Mouse (Mus musculus): ENCODE measurements around the gene Atp8b4. TPM values are rescaled to one million over a fixed set of nuclear protein-coding genes. Genes with fewer than 3 reads are reported as not detected.

The Atp8b4 gene
- polyA plus RNA-seq, 1 experiment = not detected

GRCm38 (mm10) chr2:126309994-126310393, 190.5 kb downstream of the Atp8b4 start:
- no peak for TF ChIP-seq POLR2A (IDR thresholded peaks at IDR 0.05; ENCODE audit: insufficient read depth, low read depth, low read length)
- TF ChIP-seq CTCF (IDR thresholded peaks at IDR 0.05; ENCODE audit: insufficient read depth, low read depth, low read length) = no peak
- Histone ChIP-seq H3K27ac (ENCODE audit: insufficient read depth, low read depth, low read length) (no peak overlapping the region), H3K4me1 (ENCODE audit: control insufficient read depth, insufficient read depth, low read length) (no peaks in the 10 kb centered on the region), H3K4me3 (ENCODE audit: insufficient read depth, low read depth, low read length) (no peak overlapping the region)
- 78% methylated on average over 4 of the region's 4 CpGs for WGBS

- Histone ChIP-seq H3K27ac (ENCODE audit: insufficient read depth, low read depth, low read length) (no peak overlapping the region), H3K4me3 (ENCODE audit: insufficient read depth, low read depth, low read length) (no peak overlapping the region), H3K4me1 (ENCODE audit: control insufficient read depth, insufficient read depth, low read length) (no peaks in the 10 kb centered on the region)
- no peak for TF ChIP-seq CTCF (IDR thresholded peaks at IDR 0.05; ENCODE audit: insufficient read depth, low read depth, low read length)
- no peak for TF ChIP-seq POLR2A (IDR thresholded peaks at IDR 0.05; ENCODE audit: insufficient read depth, low read depth, low read length)
- WGBS = 86% methylated on average over 5 of the region's 5 CpGs
These were observed 195.9 kb downstream of the Atp8b4 start for GRCm38 (mm10) chr2:126304621-126305020.

- TF ChIP-seq CTCF (IDR thresholded peaks at IDR 0.05; ENCODE audit: insufficient read depth, low read depth, low read length) (no peak), POLR2A (IDR thresholded peaks at IDR 0.05; ENCODE audit: insufficient read depth, low read depth, low read length) (no peak)
- 50% methylated on average over 3 of the region's 3 CpGs for WGBS
- Histone ChIP-seq H3K4me3 (ENCODE audit: insufficient read depth, low read depth, low read length) (no peak overlapping the region), H3K4me1 (ENCODE audit: control insufficient read depth, insufficient read depth, low read length) (no peaks in the 10 kb centered on the region), H3K27ac (ENCODE audit: insufficient read depth, low read depth, low read length) (no peak overlapping the region)
These were observed 197.2 kb downstream of the Atp8b4 start for GRCm38 (mm10) chr2:126303226-126303625.

GRCm38 (mm10) chr2:126302381-126302780, 198.1 kb downstream of the Atp8b4 start:
- H3K4me1 ChIP-seq (ENCODE audit: control insufficient read depth, insufficient read depth, low read length) = no peaks in the 10 kb centered on the region
- 69% methylated on average over 3 of the region's 3 CpGs for WGBS
- H3K4me3 ChIP-seq (ENCODE audit: insufficient read depth, low read depth, low read length) = no peak overlapping the region
- TF ChIP-seq CTCF (IDR thresholded peaks at IDR 0.05; ENCODE audit: insufficient read depth, low read depth, low read length) (no peak), POLR2A (IDR thresholded peaks at IDR 0.05; ENCODE audit: insufficient read depth, low read depth, low read length) (no peak)
- no peak overlapping the region for H3K27ac ChIP-seq (ENCODE audit: insufficient read depth, low read depth, low read length)

- Histone ChIP-seq H3K27ac (ENCODE audit: insufficient read depth, low read depth, low read length) (no peak overlapping the region), H3K4me3 (ENCODE audit: insufficient read depth, low read depth, low read length) (no peak overlapping the region), H3K4me1 (ENCODE audit: control insufficient read depth, insufficient read depth, low read length) (no peaks in the 10 kb centered on the region)
- WGBS = 87% methylated on average over 7 of the region's 7 CpGs
- no peak for TF ChIP-seq POLR2A (IDR thresholded peaks at IDR 0.05; ENCODE audit: insufficient read depth, low read depth, low read length)
- TF ChIP-seq CTCF (IDR thresholded peaks at IDR 0.05; ENCODE audit: insufficient read depth, low read depth, low read length) = no peak
These were observed 209.8 kb downstream of the Atp8b4 start for GRCm38 (mm10) chr2:126290702-126291101.

GRCm38 (mm10) chr2:126287942-126288341, 212.5 kb downstream of the Atp8b4 start:
- 90% methylated on average over 5 of the region's 5 CpGs for WGBS
- TF ChIP-seq POLR2A (IDR thresholded peaks at IDR 0.05; ENCODE audit: insufficient read depth, low read depth, low read length) = no peak
- TF ChIP-seq CTCF (IDR thresholded peaks at IDR 0.05; ENCODE audit: insufficient read depth, low read depth, low read length) = no peak
- Histone ChIP-seq H3K4me3 (ENCODE audit: insufficient read depth, low read depth, low read length) (no peak overlapping the region), H3K27ac (ENCODE audit: insufficient read depth, low read depth, low read length) (no peak overlapping the region), H3K4me1 (ENCODE audit: control insufficient read depth, insufficient read depth, low read length) (no peaks in the 10 kb centered on the region)

- no peak for TF ChIP-seq POLR2A (IDR thresholded peaks at IDR 0.05; ENCODE audit: insufficient read depth, low read depth, low read length)
- no peak overlapping the region for H3K27ac ChIP-seq (ENCODE audit: insufficient read depth, low read depth, low read length)
- H3K4me1 ChIP-seq (ENCODE audit: control insufficient read depth, insufficient read depth, low read length) = no peaks in the 10 kb centered on the region
- no peak overlapping the region for H3K4me3 ChIP-seq (ENCODE audit: insufficient read depth, low read depth, low read length)
- 80% methylated on average over 7 of the region's 7 CpGs for WGBS
These were observed 214.1 kb downstream of the Atp8b4 start for GRCm38 (mm10) chr2:126286420-126286819.

- TF ChIP-seq POLR2A (IDR thresholded peaks at IDR 0.05; ENCODE audit: insufficient read depth, low read depth, low read length) = no peak
- no peak overlapping the region for H3K4me3 ChIP-seq (ENCODE audit: insufficient read depth, low read depth, low read length)
- H3K4me1 ChIP-seq (ENCODE audit: control insufficient read depth, insufficient read depth, low read length) = no peaks in the 10 kb centered on the region
- no peak overlapping the region for H3K27ac ChIP-seq (ENCODE audit: insufficient read depth, low read depth, low read length)
- WGBS = 81% methylated on average over 6 of the region's 6 CpGs
These were observed 216.4 kb downstream of the Atp8b4 start for GRCm38 (mm10) chr2:126284071-126284470.

- H3K4me1 ChIP-seq (ENCODE audit: control insufficient read depth, insufficient read depth, low read length) = no peaks in the 10 kb centered on the region
- H3K27ac ChIP-seq (ENCODE audit: insufficient read depth, low read depth, low read length) = no peak overlapping the region
- no peak for TF ChIP-seq CTCF (IDR thresholded peaks at IDR 0.05; ENCODE audit: insufficient read depth, low read depth, low read length)
- TF ChIP-seq POLR2A (IDR thresholded peaks at IDR 0.05; ENCODE audit: insufficient read depth, low read depth, low read length) = no peak
- no peak overlapping the region for H3K4me3 ChIP-seq (ENCODE audit: insufficient read depth, low read depth, low read length)
- 66% methylated on average over 3 of the region's 3 CpGs for WGBS
These were observed 217.4 kb downstream of the Atp8b4 start for GRCm38 (mm10) chr2:126283086-126283485.

GRCm38 (mm10) chr2:126275511-126275910, 225.0 kb downstream of the Atp8b4 start:
- H3K4me1 ChIP-seq (ENCODE audit: control insufficient read depth, insufficient read depth, low read length) = no peaks in the 10 kb centered on the region
- 90% methylated on average over 3 of the region's 3 CpGs for WGBS
- no peak for TF ChIP-seq CTCF (IDR thresholded peaks at IDR 0.05; ENCODE audit: insufficient read depth, low read depth, low read length)
- no peak for TF ChIP-seq POLR2A (IDR thresholded peaks at IDR 0.05; ENCODE audit: insufficient read depth, low read depth, low read length)
- no peak overlapping the region for H3K4me3 ChIP-seq (ENCODE audit: insufficient read depth, low read depth, low read length)
- no peak overlapping the region for H3K27ac ChIP-seq (ENCODE audit: insufficient read depth, low read depth, low read length)
